Mouse (Mus musculus) forebrain, embryonic 14.5 days (tissue): ENCODE data around the gene Tyr. TPM values are rescaled to one million over a fixed set of nuclear protein-coding genes. Genes with fewer than 3 reads are reported as not detected.

Source experiments
- polyA plus RNA-seq: library from polyadenylated mRNA; unstranded; fragments of >200 nt; fragmentation: Nextera tagmentation; extraction: Ambion mirVana; gene quantifications from 2 replicates; pipeline ENCODE4 v1.2.1, GENCODE M21; 2014

Tyr gene
- polyA plus RNA-seq, 1 experiment from 2014 or later, result not detected

Other genes starting within 250 kb of the Tyr start
- gene Nox4, start 247.4 kb downstream of the Tyr start, polyA plus RNA-seq, result 1.2 and 1.7 TPM in 2 replicates
- 14.3 and 24.2 TPM in 2 replicates for gene Grm5, start 90.7 kb upstream of the Tyr start, polyA plus RNA-seq